Mouse (Mus musculus): Measurements from ENCODE around the gene Samt2. TPM values are rescaled to one million over a fixed set of nuclear protein-coding genes. Genes with fewer than 3 reads are reported as not detected.
"Not testable (repeated sequence)": the region's sequence is repeated elsewhere in the genome, so short reads cannot be mapped to it uniquely, and the experiment has no call there.

The Samt2 gene
- not detected in 2 replicates for total RNA-seq (2014; rRNA removed)
- not detected in 2 replicates for polyA plus RNA-seq (2015; fragmentation: Nextera tagmentation; extraction: Ambion mirVana)

GRCm38 (mm10) chrX:154579260-154579659 lies at the start of gene Samt2:
Gene Samt2, minus strand, starts transcription at chrX:154579360.
- not testable (repeated sequence) for H3K9ac ChIP-seq (replicated peaks; ENCODE audit: low read length, poor library complexity, severe bottlenecking)
- 85% methylated on average over 2 of the region's 2 CpGs for WGBS

More at GRCm38 (mm10) chrX:154579260-154579659, at the start of gene Samt2:
- DNase-seq (ENCODE audit: low spot score); H3K36me3 ChIP-seq (ENCODE audit: insufficient read depth, low read length); H3K27ac ChIP-seq (ENCODE audit: low read depth, low read length); H3K4me2 ChIP-seq (ENCODE audit: low read depth, low read length, poor library complexity, severe bottlenecking); H3K27me3 ChIP-seq (ENCODE audit: insufficient read depth, low read length); H3K4me3 ChIP-seq (ENCODE audit: low read depth, low read length); H3K9me3 ChIP-seq (ENCODE audit: low read length); ATAC-seq (ENCODE audit: low FRiP score); H3K4me1 ChIP-seq (ENCODE audit: insufficient read depth, low read length): not testable (repeated sequence)

Other genes starting within 250 kb of the Samt2 start
- not detected in 2 replicates for gene 4930524N10Rik, start 236.0 kb downstream of the Samt2 start, total RNA-seq (2014; rRNA removed)
- not detected in 2 replicates for gene 4930524N10Rik, start 236.0 kb downstream of the Samt2 start, polyA plus RNA-seq (2015; fragmentation: Nextera tagmentation; extraction: Ambion mirVana)
- not detected in 2 replicates for gene Samt4, start 97.4 kb downstream of the Samt2 start, total RNA-seq (2014; rRNA removed)
- gene Samt4, start 97.4 kb downstream of the Samt2 start, polyA plus RNA-seq (2015; fragmentation: Nextera tagmentation; extraction: Ambion mirVana): not detected in 2 replicates